Mouse (Mus musculus) layer of hippocampus, adult 18-20 months (tissue): ENCODE results near the gene Ankrd44. TPM values are rescaled to one million over a fixed set of nuclear protein-coding genes. Genes with fewer than 3 reads are reported as not detected.

ENCODE experiments used
- DNase-seq, 2 experiments: peaks; one replicate each; pipeline ENCODE4 v3.0.0; 2022; ENCODE audit warnings: low spot score in 2 of 2
- total RNA-seq, 2 experiments: library from RNA; stranded (reverse); gene quantifications; 2 replicates each; pipeline ENCODE4 v1.2.3; 2021

The Ankrd44 gene
- total RNA-seq, 2 experiments from 2014 or later: 11.1 to 12.6 TPM

DNA sequence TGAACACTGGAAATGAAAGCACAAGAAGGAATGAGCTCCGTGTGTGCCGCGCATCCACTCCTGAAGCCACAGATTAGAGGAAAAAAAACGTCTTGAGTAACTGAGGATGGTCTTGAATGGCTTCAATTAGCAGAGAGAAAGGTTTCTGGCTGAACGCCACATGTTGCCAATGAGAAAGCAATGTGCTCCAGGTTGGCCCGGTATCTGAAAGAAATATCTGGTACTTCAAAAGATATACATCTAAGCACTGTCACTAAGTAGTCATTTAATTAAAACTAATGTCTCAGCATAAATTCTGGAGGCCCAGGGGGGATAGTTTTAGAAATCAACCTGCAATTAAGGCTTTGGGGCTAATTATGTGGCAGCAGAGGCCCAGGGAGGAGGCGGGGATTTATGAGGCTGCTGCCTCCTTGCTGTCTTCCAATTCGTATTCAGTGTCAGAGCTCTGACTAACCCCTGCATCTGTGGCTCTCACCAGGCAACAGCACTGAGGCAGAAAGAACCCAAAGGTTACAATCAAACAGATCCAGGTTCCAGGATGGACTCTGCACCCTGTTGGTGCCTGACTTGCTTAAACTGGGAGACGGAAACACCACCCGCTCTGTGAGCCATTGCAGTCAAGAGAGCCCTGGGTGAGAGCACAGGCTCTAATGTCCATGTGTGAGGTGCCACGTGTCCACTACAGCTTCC lies 72.7 kb downstream of the Ankrd44 start:
- DNase-seq: no peak

DNA sequence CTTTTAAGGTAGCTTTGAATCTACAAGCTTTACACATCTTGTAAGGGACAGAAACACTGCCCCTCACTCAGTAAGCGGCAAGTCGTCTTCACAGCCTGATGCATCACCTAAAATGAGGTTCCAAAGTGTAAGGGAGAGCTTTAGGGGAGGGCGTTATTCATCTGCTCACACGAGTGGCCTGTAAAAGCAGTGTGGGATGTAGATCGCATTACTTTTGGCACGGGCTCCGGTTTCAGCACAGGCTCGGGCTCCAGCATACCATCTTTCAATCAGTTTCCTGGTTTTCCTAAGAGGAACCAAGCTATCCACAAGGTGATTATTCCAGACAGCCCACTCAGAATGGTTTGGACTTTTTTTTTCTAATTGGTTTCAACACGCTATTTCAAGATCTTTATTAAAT lies 74.6 kb downstream of the Ankrd44 start:
- DNase-seq: no peak

DNA sequence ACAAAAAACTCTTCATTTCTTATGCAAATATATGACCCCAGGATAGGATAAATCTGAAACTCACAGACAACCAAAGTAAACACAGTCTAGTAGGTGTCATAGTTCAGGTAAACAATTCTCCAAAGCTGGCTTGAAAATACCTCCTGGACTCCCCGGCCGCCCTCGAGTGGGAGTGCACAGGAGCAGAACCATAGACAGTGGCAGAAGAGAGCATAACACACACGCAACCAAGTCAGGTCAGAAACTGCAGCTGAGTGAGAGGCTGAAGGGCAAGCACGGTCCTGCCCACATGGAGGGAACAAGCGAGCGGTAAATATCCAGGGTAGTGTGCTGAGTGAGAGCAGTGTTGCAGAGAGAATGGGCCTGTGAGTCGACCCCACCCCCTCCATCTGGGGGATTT lies 76.1 kb downstream of the Ankrd44 start:
- no peak for DNase-seq

DNA sequence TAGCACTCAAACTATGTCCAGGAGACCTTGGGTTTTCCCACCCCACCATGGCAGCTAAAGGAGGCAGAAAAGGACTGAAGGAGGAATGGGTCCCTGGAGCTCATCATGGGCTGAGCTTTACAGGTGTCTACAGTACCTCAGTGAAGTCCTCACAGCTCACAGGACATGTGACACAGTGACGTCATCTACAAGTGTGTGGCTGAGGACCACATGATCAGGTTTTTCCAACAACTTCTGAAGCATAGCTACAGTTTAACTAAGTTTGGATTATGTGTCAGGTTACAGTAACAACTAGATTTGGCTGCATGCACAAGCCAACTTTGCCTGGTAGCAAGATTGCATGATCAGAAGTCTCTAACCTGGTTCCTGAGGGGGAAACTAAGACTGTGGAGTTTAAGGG lies 78.9 kb downstream of the Ankrd44 start:
- no peak for DNase-seq

DNA sequence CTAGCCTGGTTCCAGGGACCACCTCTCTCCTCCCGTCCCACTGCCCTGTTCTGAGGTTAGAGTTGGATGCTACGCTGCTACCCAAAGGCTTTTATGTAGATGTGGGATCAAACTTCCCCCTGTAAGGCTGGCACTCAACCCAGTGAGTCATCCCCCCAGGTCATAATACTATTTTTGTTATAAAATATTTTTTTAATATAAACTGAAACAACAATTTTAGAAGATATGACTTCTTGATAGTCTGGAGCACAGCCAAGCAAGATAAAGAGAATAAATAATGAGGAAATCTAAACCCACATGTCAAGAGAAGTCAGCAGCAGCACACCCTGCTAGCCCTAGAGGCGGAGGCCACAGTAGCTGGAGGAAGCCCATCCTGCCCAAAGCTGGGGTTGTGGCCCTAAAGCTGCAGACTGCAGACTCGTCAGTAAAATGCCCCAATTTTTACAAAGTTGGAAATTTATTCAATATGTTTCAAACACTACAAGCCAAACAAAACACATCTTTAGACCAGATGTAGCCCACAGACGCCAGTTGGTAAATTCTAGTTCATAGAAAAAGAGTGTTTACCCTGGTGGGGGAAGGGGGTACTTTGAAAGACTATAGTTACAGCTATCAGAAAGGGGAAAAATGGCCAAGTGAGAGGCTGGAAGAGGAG lies 79.7 kb downstream of the Ankrd44 start:
- peak in 1 of 2 experiments; percentile 7 for DNase-seq

DNA sequence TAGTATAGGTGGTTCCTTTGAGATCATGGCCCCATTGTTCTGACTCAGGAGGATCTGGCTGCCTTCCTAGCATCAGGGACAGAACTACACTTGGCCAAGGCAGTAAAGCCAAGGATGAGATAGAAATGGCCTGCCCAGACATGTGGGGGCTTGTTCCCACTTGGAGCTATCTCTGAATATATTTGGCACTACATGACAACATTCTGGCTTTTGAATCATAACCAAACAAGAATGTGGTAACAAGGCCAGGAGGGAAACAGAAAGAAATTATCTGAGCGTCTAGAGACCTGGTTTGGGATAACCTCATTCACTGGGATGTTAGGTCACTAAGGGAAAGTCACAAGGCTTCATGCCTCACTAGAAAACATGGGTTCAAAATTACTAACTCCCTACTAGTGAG lies 81.8 kb downstream of the Ankrd44 start:
- DNase-seq: no peak

DNA sequence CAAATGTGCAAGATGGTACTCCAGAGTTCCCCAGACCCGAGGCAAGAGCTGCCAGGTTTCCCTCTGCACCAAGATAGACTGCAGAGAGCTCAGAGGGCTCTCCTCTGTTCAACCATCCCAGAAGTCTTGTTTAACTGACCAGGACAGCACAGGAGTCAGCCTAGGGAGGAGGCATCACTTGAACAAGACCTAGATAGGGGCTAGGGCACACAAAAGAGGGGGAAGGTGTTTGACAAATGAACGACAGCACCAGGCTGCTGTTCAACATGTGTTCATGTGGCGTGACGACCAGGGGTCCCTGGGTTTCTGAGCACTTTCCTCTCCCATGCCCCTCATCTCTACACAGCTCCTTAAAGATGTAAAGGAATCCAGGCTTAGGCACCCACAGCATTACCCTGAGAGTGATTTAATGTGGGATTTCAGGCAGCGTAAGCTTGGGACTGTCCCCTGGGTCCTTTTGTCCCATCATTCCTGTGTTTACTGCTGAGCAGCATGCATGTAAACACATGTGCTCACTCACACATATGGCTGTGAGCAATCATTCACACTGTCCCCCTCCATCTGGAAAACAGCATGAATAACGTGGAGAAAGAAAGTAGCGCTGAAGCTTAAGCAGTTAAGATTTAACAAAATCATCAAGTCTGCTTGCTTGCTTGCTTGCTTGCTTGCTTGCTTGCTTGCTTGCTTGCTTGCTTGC lies 83.3 kb downstream of the Ankrd44 start:
- no peak for DNase-seq

DNA sequence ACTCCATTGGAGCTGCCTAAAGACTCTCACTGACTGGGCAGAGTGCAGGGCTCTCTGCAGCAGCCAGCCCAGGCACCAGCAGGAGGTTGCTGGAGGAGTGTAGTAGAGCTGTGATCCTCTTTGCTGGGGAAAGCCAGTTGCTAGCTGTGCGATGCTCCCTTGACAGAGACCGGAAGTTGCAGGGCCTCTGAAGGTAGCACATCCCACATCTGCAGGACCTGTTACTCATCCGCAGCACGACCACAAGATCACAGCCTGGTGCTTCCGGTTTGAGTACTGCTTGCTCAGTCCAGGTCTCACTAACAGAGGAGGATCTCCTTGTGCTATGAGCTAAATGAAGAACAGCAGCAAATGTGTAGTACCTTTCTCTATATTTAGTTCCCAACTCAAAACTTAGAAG lies 84.4 kb downstream of the Ankrd44 start:
- no peak for DNase-seq

DNA sequence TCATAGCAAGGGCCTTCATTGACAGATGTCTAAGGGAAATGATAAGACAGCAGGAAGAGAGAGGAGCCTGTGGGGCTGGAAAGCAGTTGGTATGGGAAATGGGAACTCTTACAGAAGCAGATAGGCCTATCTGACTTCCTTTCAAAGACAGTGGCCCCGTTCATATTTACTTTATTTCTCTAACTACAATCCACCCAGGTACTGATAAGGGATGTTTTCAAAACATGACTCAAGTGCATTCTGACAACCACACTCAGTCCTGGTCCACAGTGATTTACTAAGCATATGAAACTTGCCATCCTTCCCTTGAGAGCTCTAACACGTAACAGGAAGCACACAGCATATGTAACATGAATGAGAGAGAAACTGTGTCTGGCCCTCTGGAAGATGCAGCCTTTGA lies 86.1 kb downstream of the Ankrd44 start:
- no peak for DNase-seq

DNA sequence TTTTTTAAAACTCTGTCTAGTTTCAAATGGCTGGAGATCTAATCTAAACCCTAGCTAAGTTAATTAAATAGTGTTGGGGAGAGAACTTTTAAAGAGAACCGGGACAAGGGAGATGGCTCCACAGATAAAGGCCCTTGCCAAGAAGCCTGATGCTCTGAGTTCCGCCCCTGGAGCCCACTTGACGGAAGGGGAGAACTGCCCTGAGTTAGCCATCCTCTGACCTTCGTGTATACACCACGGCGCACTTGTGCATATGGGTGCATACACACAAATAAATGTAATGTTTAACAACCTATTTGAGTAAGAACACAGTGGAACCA lies 87.7 kb downstream of the Ankrd44 start:
- no peak for DNase-seq

DNA sequence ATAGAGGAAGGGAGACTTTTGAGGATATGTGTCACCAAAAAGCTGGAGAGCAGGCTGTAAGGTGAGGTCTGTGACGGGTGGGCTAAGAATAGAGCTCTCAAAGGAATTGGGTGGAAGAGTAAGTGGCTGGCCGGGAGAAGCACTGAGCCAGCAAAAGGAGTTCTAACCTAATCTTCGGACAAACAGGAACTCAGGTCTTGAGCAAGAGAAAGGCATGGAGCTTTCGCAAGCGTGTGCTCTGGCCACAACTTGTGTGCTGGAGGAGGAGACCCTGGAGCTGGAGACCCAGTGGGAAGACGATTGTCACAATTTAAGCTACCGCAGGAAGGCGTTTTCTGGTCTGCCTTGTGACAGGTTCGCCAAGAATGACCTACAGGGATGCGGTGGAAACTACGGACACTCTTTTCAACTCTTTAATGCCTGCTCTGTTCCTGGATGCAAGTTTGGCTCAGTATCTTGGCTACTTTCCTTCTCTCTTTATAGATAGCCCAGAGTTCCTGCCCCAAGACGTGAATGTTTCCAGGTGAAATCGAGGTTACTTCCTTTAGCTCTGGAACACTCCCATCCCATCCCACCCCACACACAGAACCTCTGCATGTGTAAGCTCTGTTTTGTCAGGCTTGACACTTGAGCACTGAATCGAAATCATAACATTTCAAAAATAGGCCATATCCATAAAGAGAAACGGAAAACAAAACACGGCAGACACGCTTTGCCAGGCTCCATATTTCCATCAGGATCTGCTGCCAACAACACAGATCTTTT lies 88.3 kb downstream of the Ankrd44 start:
- no peak for DNase-seq

DNA sequence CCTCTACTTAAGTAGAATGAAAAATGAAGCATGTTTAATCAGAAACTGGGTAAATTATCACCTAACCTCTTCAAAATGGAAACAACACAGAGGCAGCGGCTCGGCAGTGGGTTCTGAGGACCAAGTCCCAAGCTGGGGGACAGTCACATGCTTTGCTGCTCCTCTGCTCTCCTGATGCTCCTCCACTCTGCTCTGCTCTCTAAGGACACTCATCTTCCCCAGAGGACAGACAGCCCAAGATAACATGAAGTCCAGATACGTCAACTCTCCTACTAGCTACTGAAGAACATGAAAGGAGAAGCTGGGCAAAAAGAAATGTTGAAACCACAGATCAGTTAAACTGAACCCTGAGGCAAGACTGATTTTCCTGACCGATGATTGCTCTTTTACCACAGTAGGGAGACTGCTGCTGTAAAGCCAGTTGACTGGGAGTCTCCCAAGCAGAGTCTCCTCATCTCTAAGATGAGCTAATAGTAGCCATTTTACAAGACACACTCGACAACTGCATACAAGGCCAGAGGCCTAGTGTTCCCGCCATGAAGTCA lies 90.5 kb downstream of the Ankrd44 start:
- no peak for DNase-seq

DNA sequence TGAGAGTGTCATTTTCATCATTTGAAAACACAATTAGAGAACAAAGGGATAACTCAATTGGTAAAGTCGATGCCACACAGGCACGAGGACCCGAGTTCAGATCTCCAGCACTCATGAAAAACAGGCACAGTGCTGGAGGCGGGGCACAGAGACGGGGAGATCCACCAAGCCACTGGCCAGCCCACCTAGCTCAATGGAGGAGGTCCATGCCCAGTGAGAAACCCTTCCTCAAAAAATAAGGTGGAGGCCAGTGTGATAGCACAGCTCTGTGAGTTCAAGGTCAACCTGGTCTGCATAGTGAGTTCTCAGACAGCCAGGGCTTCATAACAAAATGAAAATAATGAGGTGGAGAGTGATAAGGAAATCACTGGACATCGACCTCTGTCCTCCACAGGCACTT lies 93.0 kb downstream of the Ankrd44 start:
- no peak for DNase-seq

DNA sequence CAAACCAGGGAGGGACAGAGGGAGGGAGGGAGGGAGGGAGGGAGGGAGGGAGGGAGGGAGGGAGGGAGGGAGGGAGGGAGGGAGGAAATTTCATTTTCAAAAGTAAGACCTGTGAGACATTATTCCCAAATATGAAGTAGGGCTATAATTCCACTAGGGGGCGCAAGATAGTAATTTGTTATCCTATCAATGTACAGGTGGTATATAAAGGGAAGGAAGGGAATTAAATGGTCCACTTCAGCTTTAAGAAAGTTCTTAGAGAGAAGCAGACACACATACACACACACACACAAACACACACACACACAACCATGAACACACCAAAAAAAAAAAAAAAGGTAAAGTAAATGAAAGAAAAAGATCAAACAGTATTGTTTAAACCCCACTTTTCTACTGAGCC lies 93.4 kb downstream of the Ankrd44 start:
- DNase-seq: peak in 1 of 2 experiments; percentile 73

DNA sequence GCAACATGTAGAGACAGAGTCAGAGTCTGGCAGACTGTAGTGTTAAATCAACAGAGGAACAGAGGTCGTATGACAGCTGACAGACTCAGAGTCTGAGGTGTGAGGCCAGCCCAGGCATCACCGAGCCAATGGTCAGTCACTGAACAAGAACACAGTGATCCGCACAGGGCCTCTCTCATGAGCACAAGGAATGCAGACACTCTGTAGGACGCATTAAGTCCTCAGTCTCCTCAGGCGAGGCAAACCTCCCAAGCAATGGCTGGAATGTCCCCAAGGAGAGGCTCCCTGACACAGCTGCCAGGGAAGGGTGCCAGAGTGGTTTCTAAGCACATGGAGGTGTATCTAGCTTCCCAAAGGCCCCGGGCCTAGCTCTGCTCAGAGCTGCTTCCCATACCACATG lies 96.0 kb downstream of the Ankrd44 start:
- DNase-seq: no peak

DNA sequence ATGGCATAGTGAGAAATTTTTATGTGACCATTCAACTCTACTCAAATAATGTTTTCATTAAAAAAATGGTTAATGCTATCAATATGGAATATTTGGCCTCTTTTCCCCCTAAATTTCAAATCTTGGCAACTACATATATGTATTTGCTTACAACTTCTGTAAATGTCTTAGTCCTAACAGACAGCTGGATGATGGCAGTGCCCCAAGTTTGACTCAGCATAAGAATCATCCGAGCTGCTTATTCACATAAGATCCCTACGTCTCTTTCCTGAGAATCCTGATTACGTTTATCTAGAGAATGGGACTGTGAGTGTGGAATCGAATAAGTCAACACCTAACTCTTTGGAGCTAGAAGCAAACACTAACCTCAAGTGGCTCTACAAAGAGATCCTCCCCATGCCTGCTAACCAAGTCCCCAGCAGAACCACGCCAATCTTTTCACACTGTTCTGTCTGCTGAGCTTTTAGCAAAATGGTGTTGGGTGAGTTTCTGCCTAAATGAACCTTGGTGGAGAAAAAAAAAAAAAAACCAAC lies 96.4 kb downstream of the Ankrd44 start:
- no peak for DNase-seq

DNA sequence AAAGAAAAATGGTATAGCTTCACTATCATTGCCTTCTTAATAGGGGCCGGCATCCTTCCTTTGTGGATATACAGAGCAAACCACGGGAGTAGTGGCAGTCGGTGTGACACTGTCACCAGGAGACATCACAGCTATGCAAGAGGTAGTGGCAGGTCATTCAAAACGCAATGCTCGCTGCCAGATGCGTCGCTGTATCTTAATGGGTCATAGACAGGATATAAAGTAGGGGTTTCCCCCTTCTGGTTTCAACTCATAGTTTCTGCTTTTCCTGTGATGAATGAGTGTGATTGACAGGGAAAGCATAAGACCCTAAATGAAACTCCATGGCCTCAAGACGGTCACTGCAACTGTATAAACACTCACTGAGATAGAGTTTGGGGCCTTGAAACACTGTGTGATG lies 98.4 kb downstream of the Ankrd44 start:
- DNase-seq: no peak

DNA sequence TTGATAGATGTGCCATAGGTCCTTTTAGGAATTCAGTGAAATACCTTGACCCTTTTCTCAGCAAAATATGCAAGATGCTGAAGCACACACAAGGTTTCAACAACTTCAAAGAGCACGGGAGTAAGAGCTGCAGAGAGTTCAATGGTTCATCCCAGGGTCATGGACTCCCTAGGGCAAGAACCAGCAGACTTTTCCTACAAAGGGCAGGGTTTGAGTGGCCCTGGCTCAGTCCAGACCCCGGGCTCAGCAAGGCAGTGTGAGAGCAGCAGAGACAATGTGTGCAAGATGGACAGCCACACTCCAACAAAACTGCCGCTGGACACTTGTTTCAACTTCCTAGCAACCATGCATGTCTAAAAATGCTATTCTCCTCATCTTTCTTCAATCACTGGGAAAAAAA lies 98.8 kb downstream of the Ankrd44 start:
- no peak for DNase-seq

DNA sequence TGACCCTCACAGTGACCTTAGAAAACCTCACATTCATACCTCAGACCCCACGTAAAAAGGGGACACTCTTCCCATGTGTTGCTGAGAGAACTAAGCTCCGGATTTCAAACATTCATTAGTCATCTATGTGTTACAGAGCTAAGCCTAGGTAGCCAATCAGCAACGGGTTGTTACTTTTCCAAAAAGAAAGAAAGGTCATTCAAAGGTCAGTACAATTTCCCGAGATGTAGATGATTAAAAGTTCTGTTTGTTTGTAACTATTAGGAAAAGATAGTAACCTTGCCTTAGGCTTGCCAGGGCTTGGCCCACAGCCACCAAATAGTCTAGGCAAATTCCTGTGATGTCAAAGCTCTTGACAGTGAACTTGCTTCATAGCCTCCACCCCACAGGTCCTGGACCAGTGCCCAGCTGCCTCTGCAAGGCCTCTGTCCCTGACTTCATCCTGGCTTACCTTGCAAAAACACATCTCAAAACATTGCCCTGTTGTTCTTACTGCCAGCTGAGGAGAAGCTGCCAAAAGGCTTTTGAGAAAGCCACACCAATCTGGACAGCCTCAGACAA lies 99.7 kb downstream of the Ankrd44 start:
- DNase-seq: no peak

DNA sequence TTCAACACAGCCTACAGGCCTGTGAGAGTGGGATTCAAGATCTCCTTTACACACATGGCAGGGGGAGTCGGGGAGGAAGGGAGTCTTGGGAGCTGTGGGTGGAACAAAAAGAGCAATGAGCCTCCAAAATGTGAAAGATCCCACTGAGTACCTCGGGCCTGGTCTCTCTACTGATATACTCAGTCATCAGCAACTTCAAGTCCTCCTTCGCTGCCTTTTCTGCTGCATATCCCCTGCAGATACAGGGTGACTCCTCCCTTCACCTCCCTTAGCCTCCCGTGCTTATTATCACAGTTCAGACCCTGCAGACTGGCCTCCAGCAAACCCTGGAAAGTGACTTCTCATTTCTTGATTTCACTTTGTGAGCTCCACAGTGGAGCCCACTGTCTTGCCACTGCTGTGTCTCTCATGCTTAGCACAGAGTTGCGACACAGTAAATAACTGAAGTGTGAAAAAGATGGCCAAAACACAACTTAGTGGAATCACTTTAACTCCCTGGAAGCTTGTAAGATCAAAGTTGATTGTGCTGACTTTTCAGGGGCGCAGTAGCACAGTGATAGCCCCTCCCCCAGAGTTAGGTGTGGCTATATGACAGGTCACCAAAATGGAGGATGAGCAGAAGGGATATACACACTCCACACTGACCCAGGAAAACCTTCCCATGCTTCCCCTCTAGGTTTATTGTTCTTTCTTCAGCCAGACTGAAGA lies 100.3 kb downstream of the Ankrd44 start:
- no peak for DNase-seq
